Mouse (Mus musculus): ENCODE data around the gene Pck1.

DNA sequence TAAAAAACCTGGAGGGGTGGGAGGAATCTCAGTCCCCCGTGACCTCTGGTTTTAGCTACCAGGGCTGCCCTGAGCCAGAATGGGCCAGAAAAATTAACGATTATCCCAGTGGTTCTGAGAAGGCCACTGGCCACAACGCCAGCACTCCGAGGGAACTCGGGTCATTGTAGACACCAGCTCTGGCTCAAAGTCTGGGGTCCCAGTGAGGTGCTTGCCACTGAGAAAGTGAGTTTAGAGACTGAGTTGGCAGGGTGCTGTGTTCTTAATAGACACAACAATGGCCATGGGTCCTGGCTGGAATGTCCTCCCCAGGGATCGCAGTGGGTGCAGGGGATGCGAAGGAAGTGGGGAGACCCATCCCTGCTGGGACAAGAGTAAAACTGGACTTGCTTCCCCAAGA, 29.1 kb downstream of the Pck1 start:
- TF ChIP-seq CTCF (IDR thresholded peaks at IDR 0.05; ENCODE audit: control insufficient read depth, insufficient read depth, insufficient read length) (no peak), MAX (IDR thresholded peaks at IDR 0.05) (no peak), MYOD1 (IDR thresholded peaks at IDR 0.05; ENCODE audit: control insufficient read depth, insufficient read length, low read depth) (no peak), CEBPB (IDR thresholded peaks at IDR 0.05; ENCODE audit: low read depth) (no peak), USF1 (IDR thresholded peaks at IDR 0.05; ENCODE audit: low read depth) (no peak), MYOG (IDR thresholded peaks at IDR 0.05; ENCODE audit: control insufficient read depth, extremely low read depth, insufficient read length) (no peak), FOSL1 (IDR thresholded peaks at IDR 0.05; ENCODE audit: insufficient read depth, low read length, poor library complexity, severe bottlenecking) (no peak)
